Mouse (Mus musculus) lung, postnatal 4 days (tissue): ENCODE measurements around the gene Psmc3.

Experiments used
- DNase-seq, 2 experiments: peaks; one replicate each; pipeline ENCODE4 v3.0.0; 2021

Psmc3 gene

DNA sequence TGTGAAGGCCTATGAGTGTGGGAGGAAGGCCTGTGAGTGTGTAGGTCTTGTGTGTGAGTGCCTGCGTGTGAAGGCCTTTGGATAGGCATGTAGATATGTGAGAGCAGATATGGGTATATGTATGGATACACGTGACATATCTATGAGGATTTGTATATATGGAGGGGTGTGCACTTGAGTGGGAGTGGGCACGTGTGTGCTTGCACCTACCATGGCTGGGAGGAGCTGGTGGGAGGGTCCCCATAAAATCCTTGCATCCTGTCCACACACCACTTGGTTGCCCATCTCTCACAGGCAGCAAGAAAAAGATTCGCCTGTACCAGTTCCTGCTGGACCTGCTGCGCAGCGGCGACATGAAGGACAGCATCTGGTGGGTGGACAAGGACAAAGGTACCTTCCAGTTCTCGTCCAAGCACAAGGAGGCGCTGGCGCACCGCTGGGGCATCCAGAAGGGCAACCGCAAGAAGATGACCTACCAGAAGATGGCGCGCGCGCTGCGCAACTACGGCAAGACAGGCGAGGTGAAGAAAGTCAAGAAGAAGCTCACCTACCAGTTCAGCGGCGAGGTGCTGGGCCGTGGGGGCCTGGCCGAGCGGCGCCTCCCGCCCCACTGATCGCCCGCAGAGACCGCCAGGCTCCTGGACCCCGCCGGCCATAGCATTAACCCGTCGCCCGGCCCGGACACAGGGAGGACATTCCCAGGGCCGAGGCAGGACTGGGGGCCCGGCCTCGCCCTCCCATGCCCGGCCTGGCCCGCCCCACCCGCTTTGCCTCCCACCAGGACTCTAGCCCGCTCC lies 61.2 kb downstream of the Psmc3 start:
- peak; percentile 94 to 97 for DNase-seq

- DNase-seq = no peak
These were observed 61.8 kb downstream of the Psmc3 start for GRCm38 (mm10) chr2:91115578-91115970.
